Mouse (Mus musculus) heart, embryonic 11.5 days (tissue): ENCODE results near the gene Atcay. TPM values are rescaled to one million over a fixed set of nuclear protein-coding genes. Genes with fewer than 3 reads are reported as not detected.

Source experiments
- ATAC-seq: fragments of 200-750 bp; cut with Nextera tagmentation; replicated peaks from 2 replicates; pipeline ENCODE4 v1.8.0; 2017; ENCODE audit warnings: moderate library complexity; ENCODE audit not compliant: insufficient number of reproducible peaks, low FRiP score, low TSS enrichment
- H3K27ac ChIP-seq: fragments of 300-500 bp; sonication (generic); 2 replicates; pipeline ENCODE4 v1.5.1; 2014; ENCODE audit warnings: mild to moderate bottlenecking, low read depth, low read length
- H3K27me3 ChIP-seq: fragments of 300-500 bp; sonication (generic); 2 replicates; pipeline ENCODE4 v1.6.1; 2014; ENCODE audit warnings: mild to moderate bottlenecking, low read length, mixed read lengths; ENCODE audit not compliant: control insufficient read depth, insufficient read depth
- H3K36me3 ChIP-seq: fragments of 300-500 bp; sonication (generic); 2 replicates; pipeline ENCODE4 v1.6.1; 2014; ENCODE audit warnings: mild to moderate bottlenecking, low read length, moderate library complexity, mixed read lengths; ENCODE audit not compliant: control insufficient read depth, insufficient read depth
- H3K4me1 ChIP-seq: fragments of 300-500 bp; sonication (generic); 2 replicates; pipeline ENCODE4 v1.6.1; 2014; ENCODE audit warnings: low read length; ENCODE audit not compliant: control insufficient read depth, insufficient read depth
- H3K4me2 ChIP-seq: fragments of 300-500 bp; sonication (generic); 2 replicates; pipeline ENCODE4 v1.6.1; 2014; ENCODE audit warnings: mild to moderate bottlenecking, moderate library complexity
- H3K4me3 ChIP-seq: fragments of 300-500 bp; sonication (generic); 2 replicates; pipeline ENCODE4 v1.5.1; 2014; ENCODE audit warnings: low read depth, low read length
- H3K9ac ChIP-seq: fragments of 300-500 bp; sonication (generic); 2 replicates; pipeline ENCODE4 v1.6.1; 2014; ENCODE audit warnings: mild to moderate bottlenecking, low read depth, low read length, moderate library complexity
- H3K9me3 ChIP-seq: fragments of 300-500 bp; sonication (generic); replicated peaks from 2 replicates; pipeline ENCODE4 v1.6.1; 2016; ENCODE audit warnings: low read length; ENCODE audit not compliant: control insufficient read depth
- WGBS: fragments of 180-500 bp; shearing (Covaris S2); extraction: QIAGEN DNeasy Blood & Tissue Kit; methylation state at CpG from one replicate; pipeline ENCODE4 v1.1.7; 2014; ENCODE audit not compliant: insufficient replicate concordance; 5-methylcytosine and 5-hydroxymethylcytosine counted together
- polyA plus RNA-seq: library from polyadenylated mRNA; unstranded; fragments of >200 nt; fragmentation: Nextera tagmentation; extraction: Ambion mirVana; gene quantifications from 2 replicates; pipeline ENCODE4 v1.2.1, GENCODE M21; 2014

Atcay gene
- 0.60 and 0.83 TPM in 2 replicates for polyA plus RNA-seq

GRCm38 (mm10) chr10:81230438-81231332, at the start of gene Atcay:
Atcay (minus strand) TSS chr10:81230833.
- Histone ChIP-seq H3K27me3 (peaks cover 27% of the 10 kb centered on the region), H3K27ac (no peak within 1 kb of the TSS), H3K4me1 (peaks cover 13% of the 10 kb centered on the region; the same call in 1 of the 2 replicates), H3K9me3 (no peaks in the 10 kb centered on the region), H3K4me2 (peak within 1 kb of the TSS; percentile 56), H3K4me3 (peak within 1 kb of the TSS; percentile 16), H3K9ac (peak within 1 kb of the TSS; percentile 34; the same call in 1 of the 2 replicates), H3K36me3 (no peaks in the 10 kb centered on the region)
- no peak for ATAC-seq
- WGBS, result 17% methylated on average over 27 of the region's 27 CpGs

GRCm38 (mm10) chr10:81279496-81279895, 48.9 kb upstream of the Atcay start:
- H3K4me3 ChIP-seq, result no peak overlapping the region
- peaks cover 61% of the 10 kb centered on the region for H3K27me3 ChIP-seq
- ATAC-seq, result no peak
- WGBS, result 23% methylated on average over 10 of the region's 10 CpGs
- H3K27ac ChIP-seq, result no peak overlapping the region
- H3K9me3 ChIP-seq, result no peaks in the 10 kb centered on the region
- no peak overlapping the region for H3K4me2 ChIP-seq
- no peak overlapping the region for H3K9ac ChIP-seq
- H3K4me1 ChIP-seq, result peaks cover 5% of the 10 kb centered on the region; the same call in 1 of the 2 replicates
- H3K36me3 ChIP-seq, result no peaks in the 10 kb centered on the region; the same call in 1 of the 2 replicates

GRCm38 (mm10) chr10:81277676-81278075, 47.0 kb upstream of the Atcay start:
- Histone ChIP-seq H3K9ac (no peak overlapping the region), H3K36me3 (peaks cover under 1% of the 10 kb centered on the region), H3K4me3 (no peak overlapping the region), H3K27ac (no peak overlapping the region), H3K4me2 (no peak overlapping the region), H3K4me1 (peaks cover 5% of the 10 kb centered on the region; the same call in 1 of the 2 replicates), H3K9me3 (no peaks in the 10 kb centered on the region), H3K27me3 (peaks cover 42% of the 10 kb centered on the region)
- 60% methylated on average over 22 of the region's 22 CpGs for WGBS
- no peak for ATAC-seq

- Histone ChIP-seq H3K4me3 (no peak overlapping the region), H3K9me3 (no peaks in the 10 kb centered on the region), H3K4me1 (peaks cover 3% of the 10 kb centered on the region), H3K9ac (no peak overlapping the region), H3K4me2 (no peak overlapping the region), H3K27me3 (peaks cover 14% of the 10 kb centered on the region), H3K36me3 (peaks cover 10% of the 10 kb centered on the region), H3K27ac (no peak overlapping the region)
- no peak for ATAC-seq
- WGBS, result 90% methylated on average over 19 of the region's 19 CpGs
Observed at GRCm38 (mm10) chr10:81273842-81274241, 43.2 kb upstream of the Atcay start.

GRCm38 (mm10) chr10:81272356-81272755, 41.7 kb upstream of the Atcay start:
- Histone ChIP-seq H3K27me3 (peaks cover 5% of the 10 kb centered on the region), H3K4me2 (no peak overlapping the region), H3K9me3 (no peaks in the 10 kb centered on the region), H3K36me3 (peaks cover 10% of the 10 kb centered on the region), H3K27ac (no peak overlapping the region), H3K9ac (no peak overlapping the region), H3K4me3 (no peak overlapping the region), H3K4me1 (peaks cover 8% of the 10 kb centered on the region)
- ATAC-seq, result no peak
- WGBS, result 97% methylated on average over 21 of the region's 21 CpGs

- peaks cover 13% of the 10 kb centered on the region for H3K4me1 ChIP-seq
- no peak for ATAC-seq
- peak overlapping the region; percentile 81 for H3K4me2 ChIP-seq
- peaks cover 16% of the 10 kb centered on the region for H3K36me3 ChIP-seq
- WGBS, result 72% methylated on average over 16 of the region's 16 CpGs
- H3K4me3 ChIP-seq, result peak overlapping the region; percentile 68
- H3K27me3 ChIP-seq, result no peaks in the 10 kb centered on the region
- peak overlapping the region; percentile 85 for H3K9ac ChIP-seq
- H3K27ac ChIP-seq, result no peak overlapping the region
- no peaks in the 10 kb centered on the region for H3K9me3 ChIP-seq
Observed at GRCm38 (mm10) chr10:81268643-81269412, 38.2 kb upstream of the Atcay start.

- peaks cover 13% of the 10 kb centered on the region for H3K4me1 ChIP-seq
- H3K27ac ChIP-seq, result peak overlapping the region; percentile 50; the same call in 1 of the 2 replicates
- 2% methylated on average over 23 of the region's 23 CpGs for WGBS
- no peaks in the 10 kb centered on the region for H3K9me3 ChIP-seq
- peak overlapping the region; percentile 81 for H3K4me2 ChIP-seq
- peak overlapping the region; percentile 85 for H3K9ac ChIP-seq
- H3K36me3 ChIP-seq, result peaks cover 22% of the 10 kb centered on the region
- ATAC-seq, result no peak
- peak overlapping the region; percentile 68 for H3K4me3 ChIP-seq
- H3K27me3 ChIP-seq, result no peaks in the 10 kb centered on the region; the same call in 1 of the 2 replicates
Observed at GRCm38 (mm10) chr10:81268056-81268455, 37.4 kb upstream of the Atcay start.
